Mouse (Mus musculus) liver, embryonic 15.5 days (tissue): ENCODE data around the gene Gna15. TPM values are rescaled to one million over a fixed set of nuclear protein-coding genes. Genes with fewer than 3 reads are reported as not detected.
A peak's percentile ranks its signal among the peaks of the same experiment; 100 is the strongest.

Experiments used
- ATAC-seq: fragments of 200-750 bp; cut with Nextera tagmentation; 2 replicates; pipeline ENCODE4 v1.8.0; 2017; ENCODE audit warnings: moderate number of reproducible peaks, mild to moderate bottlenecking, moderate library complexity; ENCODE audit not compliant: insufficient read depth
- H3K27ac ChIP-seq: fragments of 300-500 bp; sonication (generic); replicated peaks from 2 replicates; pipeline ENCODE4 v1.5.1; 2015; ENCODE audit warnings: mild to moderate bottlenecking, inconsistent platforms
- H3K27me3 ChIP-seq: fragments of 300-500 bp; sonication (generic); 2 replicates; pipeline ENCODE4 v1.6.1; 2015; ENCODE audit warnings: mild to moderate bottlenecking, inconsistent platforms
- H3K36me3 ChIP-seq: fragments of 300-500 bp; sonication (generic); replicated peaks from 2 replicates; pipeline ENCODE4 v1.6.1; 2015; ENCODE audit warnings: moderate library complexity, mild to moderate bottlenecking, inconsistent platforms
- H3K4me1 ChIP-seq: fragments of 300-500 bp; sonication (generic); replicated peaks from 2 replicates; pipeline ENCODE4 v1.6.1; 2015; ENCODE audit warnings: inconsistent platforms
- H3K4me2 ChIP-seq: fragments of 300-500 bp; sonication (generic); 2 replicates; pipeline ENCODE4 v1.6.1; 2015; ENCODE audit warnings: moderate library complexity, mild to moderate bottlenecking, inconsistent platforms
- H3K4me3 ChIP-seq: fragments of 300-500 bp; sonication (generic); replicated peaks from 2 replicates; pipeline ENCODE4 v1.5.1; 2015; ENCODE audit warnings: mild to moderate bottlenecking, inconsistent platforms
- H3K9ac ChIP-seq: fragments of 300-500 bp; sonication (generic); 2 replicates; pipeline ENCODE4 v1.6.1; 2015; ENCODE audit warnings: moderate library complexity, mild to moderate bottlenecking, inconsistent platforms
- H3K9me3 ChIP-seq: fragments of 300-500 bp; sonication (generic); replicated peaks from 2 replicates; pipeline ENCODE4 v1.6.1; 2016; ENCODE audit warnings: inconsistent platforms
- WGBS: fragments of 180-500 bp; shearing (Covaris S2); methylation state at CpG from one replicate; pipeline ENCODE4 v1.1.7; 2015; ENCODE audit warnings: mixed read lengths; ENCODE audit not compliant: insufficient replicate concordance; 5-methylcytosine and 5-hydroxymethylcytosine counted together
- polyA plus RNA-seq: library from polyadenylated mRNA; unstranded; fragments of >200 nt; fragmentation: Nextera tagmentation; extraction: Ambion mirVana; gene quantifications from 2 replicates; pipeline ENCODE4 v1.2.1, GENCODE M21; 2015

Gene Gna15
- polyA plus RNA-seq, 1 experiment from 2014 or later: 4.3 TPM

DNA sequence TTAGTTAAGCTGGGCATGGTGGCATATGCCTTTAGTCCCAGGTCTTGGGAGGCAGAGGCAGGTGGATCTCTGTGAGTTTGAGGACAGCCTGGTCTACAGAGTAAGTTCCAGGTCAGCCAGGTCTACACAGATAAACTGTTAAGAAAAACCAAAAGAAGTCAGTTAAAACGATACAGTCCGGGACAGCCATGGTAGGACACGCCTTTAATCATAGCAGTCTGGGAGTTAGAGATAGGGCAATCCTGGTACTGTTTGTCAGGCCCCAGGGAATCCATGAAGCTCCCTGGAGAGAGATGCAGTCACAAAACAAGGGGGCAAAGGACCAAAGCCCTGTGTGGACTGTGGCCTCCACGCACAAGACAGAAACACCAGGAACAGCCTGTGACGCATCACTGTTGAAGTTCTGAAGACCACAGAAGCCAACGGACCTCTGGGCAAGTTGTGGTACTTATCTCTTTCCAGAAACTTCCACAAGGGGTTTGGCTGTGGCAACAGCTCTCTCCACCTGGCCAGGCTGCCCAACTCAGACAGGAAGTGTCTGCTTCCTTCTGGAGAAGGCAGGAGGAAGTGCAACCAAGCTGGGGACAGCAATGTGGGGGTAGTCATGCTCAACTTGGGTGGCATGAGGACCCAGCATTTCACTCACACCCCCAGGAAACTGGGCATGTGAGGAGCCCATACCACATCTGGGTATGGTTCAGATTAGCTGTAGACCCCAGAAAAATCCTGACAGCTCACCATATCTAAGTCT is 4.6 kb downstream of the Gna15 start:
- 8% methylated on average over 6 of the region's 6 CpGs for WGBS
- H3K4me3 ChIP-seq: no peak overlapping the region
- H3K9me3 ChIP-seq: no peaks in the 10 kb centered on the region
- H3K27ac ChIP-seq: peak overlapping the region; percentile 58
- H3K36me3 ChIP-seq: peaks cover 3% of the 10 kb centered on the region; the same call in 1 of the 2 replicates
- ATAC-seq: peak; percentile 76
- H3K27me3 ChIP-seq: 0 out of 2 replicates have a peak, but pooled peaks cover 4% of the 10 kb centered on the region
- H3K4me1 ChIP-seq: peaks cover 55% of the 10 kb centered on the region
- H3K9ac ChIP-seq: no peak overlapping the region
- peak overlapping the region; percentile 24 for H3K4me2 ChIP-seq

DNA sequence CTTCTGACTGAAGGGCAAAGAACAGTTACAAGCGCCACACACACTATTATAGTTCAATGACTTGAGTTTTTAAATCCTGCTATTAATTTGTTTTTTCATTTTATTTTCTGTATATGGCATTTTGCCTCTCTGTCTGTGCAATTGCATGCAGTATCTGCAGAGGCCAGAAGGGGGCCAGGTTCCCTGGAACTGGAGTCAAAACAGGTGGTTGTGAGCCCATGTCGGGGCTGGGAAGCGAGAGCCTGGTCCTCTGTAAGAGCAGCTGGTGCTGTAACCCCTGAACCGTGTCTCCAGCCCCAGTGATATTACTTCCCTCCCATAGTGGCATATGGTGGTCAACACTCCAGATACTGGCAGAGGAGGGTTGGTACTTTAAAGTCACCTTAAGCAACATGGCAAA is 5.5 kb downstream of the Gna15 start:
- Histone ChIP-seq H3K4me1 (peaks cover 46% of the 10 kb centered on the region), H3K9ac (no peak overlapping the region), H3K27ac (0 out of 2 replicates have a peak overlapping the region, but pooled peaks have one; percentile 58), H3K9me3 (no peaks in the 10 kb centered on the region), H3K36me3 (peaks cover 11% of the 10 kb centered on the region), H3K27me3 (0 out of 2 replicates have a peak, but pooled peaks cover 4% of the 10 kb centered on the region), H3K4me3 (no peak overlapping the region), H3K4me2 (0 out of 2 replicates have a peak overlapping the region, but pooled peaks have one; percentile 24)
- WGBS: 17% methylated on average over 4 of the region's 4 CpGs
- no peak for ATAC-seq

DNA sequence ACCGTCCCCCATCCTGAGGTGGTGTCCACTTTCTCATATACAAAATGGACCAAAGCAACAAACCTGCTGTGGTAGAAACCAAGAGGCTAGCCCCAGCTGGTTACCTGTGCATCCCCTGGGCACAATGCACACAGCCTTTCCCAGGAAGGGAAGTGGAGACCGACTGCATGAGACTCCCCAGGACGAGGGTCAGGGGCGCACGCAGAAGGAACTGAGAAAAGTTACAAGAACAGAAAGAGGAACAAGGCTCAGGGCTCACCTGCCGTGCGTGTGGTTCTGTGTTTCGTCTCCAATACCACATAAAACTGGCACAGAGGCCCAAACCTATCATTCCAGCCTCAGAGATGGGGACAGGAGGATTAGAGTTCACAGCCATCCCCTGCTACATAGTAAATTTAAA is 6.8 kb downstream of the Gna15 start:
- no peak for ATAC-seq

DNA sequence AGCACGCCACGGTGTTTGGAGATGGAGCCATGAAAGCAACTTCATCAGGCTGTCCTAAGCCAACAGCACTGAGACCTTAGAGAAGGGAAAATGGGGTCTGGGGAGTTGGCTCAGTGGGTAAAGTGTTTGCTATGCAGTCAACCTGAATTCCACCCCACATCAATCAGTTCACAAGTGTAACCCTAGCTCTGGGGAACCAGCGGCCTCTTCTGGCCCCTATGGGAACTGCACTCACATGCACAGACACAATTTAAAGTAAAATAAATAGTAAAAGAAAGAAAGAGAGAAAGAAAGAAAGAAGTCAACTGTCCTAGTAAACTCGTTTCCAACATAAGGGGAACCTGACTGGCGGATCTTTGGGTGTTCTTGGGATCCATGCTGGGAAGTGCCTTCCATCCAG is 10.2 kb downstream of the Gna15 start:
- no peak for ATAC-seq
- Histone ChIP-seq H3K4me1 (peaks cover 19% of the 10 kb centered on the region), H3K27ac (no peak overlapping the region), H3K9me3 (no peaks in the 10 kb centered on the region), H3K36me3 (peaks cover 12% of the 10 kb centered on the region), H3K9ac (no peak overlapping the region), H3K4me2 (no peak overlapping the region), H3K4me3 (no peak overlapping the region), H3K27me3 (no peaks in the 10 kb centered on the region)
- WGBS: 74% methylated on average over 5 of the region's 5 CpGs

More for the DNA sequence above, 6.8 kb downstream of the Gna15 start:
- 0 out of 2 replicates have a peak, but pooled peaks cover 4% of the 10 kb centered on the region for H3K27me3 ChIP-seq
- peaks cover 38% of the 10 kb centered on the region for H3K4me1 ChIP-seq
- no peaks in the 10 kb centered on the region for H3K9me3 ChIP-seq
- 51% methylated on average over 8 of the region's 8 CpGs for WGBS
- H3K4me3 ChIP-seq: no peak overlapping the region
- peaks cover 12% of the 10 kb centered on the region for H3K36me3 ChIP-seq
- 0 out of 2 replicates have a peak overlapping the region, but pooled peaks have one; percentile 24 for H3K27ac ChIP-seq
- no peak overlapping the region for H3K4me2 ChIP-seq
- no peak overlapping the region for H3K9ac ChIP-seq

DNA sequence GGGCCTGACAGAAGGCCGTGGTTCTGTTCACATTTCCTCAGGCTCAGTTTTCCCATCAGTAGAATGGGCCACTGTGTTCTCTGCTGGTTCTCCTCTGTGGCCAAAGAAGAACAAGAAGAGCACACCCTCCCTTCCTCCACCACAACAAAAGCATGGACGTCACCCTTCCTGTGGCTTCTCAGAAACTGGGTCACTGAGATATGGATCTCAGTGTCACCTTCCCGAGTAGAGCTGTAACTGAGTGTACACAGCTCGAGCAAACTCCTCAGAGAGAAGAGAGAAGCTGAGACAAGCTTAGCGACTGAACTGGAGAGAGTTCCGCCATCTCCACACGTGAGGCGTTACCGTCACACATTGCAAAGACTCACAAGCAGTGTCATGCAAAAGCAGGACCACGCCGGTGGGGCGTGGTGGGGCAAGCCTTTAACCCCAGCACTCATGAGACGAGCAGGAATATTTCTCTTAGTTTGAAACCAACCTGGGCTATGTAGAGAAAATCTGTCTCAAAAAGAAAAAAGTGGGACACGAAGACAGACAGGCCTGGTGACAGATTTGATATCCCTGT is 13.7 kb downstream of the Gna15 start:
- H3K27ac ChIP-seq: no peak overlapping the region
- 59% methylated on average over 14 of the region's 14 CpGs for WGBS
- no peak overlapping the region for H3K9ac ChIP-seq
- no peaks in the 10 kb centered on the region for H3K9me3 ChIP-seq
- H3K4me1 ChIP-seq: 0 out of 2 replicates have a peak, but pooled peaks cover 8% of the 10 kb centered on the region
- no peaks in the 10 kb centered on the region for H3K27me3 ChIP-seq
- no peak for ATAC-seq
- no peak overlapping the region for H3K4me3 ChIP-seq
- peaks cover 14% of the 10 kb centered on the region for H3K36me3 ChIP-seq
- H3K4me2 ChIP-seq: no peak overlapping the region

DNA sequence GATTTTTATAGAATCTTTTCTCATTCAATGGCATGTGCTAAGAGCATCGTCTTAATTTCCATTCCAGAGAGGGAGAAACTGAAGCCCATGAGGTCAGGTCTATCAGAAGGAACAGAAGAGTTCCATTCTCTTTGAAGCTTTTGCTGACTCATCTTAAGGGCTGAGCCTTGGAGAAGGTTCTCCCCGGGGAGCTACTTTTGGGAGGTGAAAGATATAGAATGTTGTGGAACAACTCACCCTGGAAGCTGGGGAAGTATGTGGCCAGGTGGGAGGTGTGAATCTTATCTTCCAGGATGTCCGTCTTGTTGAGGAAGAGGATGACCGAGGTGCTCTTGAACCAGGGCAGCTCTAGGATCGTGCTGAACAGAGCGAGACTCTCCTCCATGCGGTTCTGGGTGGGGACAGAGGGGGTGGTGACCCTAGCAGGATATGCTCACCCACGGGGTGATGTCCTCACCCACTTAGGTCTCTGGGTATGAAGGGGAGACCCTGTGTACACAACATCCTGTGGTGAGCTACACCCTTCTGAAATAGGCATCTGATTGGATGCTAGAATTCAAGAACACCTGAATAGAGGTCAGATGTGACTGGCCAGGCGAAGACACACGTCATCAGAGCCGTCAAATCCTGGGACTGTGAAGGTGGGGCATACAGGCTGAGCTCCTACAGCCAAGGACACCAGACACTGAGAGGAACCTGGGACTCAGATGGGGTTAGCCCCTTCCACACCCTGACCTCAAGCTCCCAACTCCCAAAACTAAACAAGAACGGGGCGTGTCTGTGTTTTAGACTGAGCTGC is 16.1 kb downstream of the Gna15 start:
- Histone ChIP-seq H3K27me3 (peaks cover 7% of the 10 kb centered on the region; the same call in 1 of the 2 replicates), H3K4me1 (peaks cover 11% of the 10 kb centered on the region), H3K36me3 (0 out of 2 replicates have a peak, but pooled peaks cover 5% of the 10 kb centered on the region), H3K4me2 (no peak overlapping the region), H3K9ac (no peak overlapping the region), H3K9me3 (no peaks in the 10 kb centered on the region), H3K4me3 (no peak overlapping the region), H3K27ac (no peak overlapping the region)
- ATAC-seq: no peak
- 59% methylated on average over 13 of the region's 13 CpGs for WGBS

DNA sequence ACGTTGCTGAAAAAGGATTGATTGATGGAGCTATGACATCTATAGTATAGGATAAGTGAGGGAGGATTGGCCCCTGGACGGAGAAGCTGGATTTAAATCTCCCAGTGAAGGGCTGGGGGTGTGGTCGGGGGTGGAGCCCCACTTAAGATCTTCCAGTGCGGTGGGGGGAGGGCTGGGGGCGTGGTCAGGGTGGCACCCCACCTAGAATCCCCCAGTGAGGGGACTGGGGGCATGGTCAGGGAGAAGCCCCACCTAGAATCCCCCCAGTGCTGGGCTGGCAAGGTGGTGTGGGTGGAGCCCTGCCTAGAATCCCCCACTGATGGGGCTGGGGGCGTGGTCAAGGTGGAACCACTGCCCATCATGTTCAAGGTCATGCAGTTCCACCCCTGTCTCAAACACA is 16.9 kb downstream of the Gna15 start:
- H3K4me2 ChIP-seq: no peak overlapping the region
- no peak for ATAC-seq
- peaks cover 19% of the 10 kb centered on the region for H3K4me1 ChIP-seq
- H3K4me3 ChIP-seq: no peak overlapping the region
- H3K9ac ChIP-seq: no peak overlapping the region
- no peaks in the 10 kb centered on the region for H3K9me3 ChIP-seq
- H3K27ac ChIP-seq: no peak overlapping the region
- 48% methylated on average over 6 of the region's 6 CpGs for WGBS
- H3K27me3 ChIP-seq: peaks cover 7% of the 10 kb centered on the region; the same call in 1 of the 2 replicates
- 0 out of 2 replicates have a peak, but pooled peaks cover 5% of the 10 kb centered on the region for H3K36me3 ChIP-seq

DNA sequence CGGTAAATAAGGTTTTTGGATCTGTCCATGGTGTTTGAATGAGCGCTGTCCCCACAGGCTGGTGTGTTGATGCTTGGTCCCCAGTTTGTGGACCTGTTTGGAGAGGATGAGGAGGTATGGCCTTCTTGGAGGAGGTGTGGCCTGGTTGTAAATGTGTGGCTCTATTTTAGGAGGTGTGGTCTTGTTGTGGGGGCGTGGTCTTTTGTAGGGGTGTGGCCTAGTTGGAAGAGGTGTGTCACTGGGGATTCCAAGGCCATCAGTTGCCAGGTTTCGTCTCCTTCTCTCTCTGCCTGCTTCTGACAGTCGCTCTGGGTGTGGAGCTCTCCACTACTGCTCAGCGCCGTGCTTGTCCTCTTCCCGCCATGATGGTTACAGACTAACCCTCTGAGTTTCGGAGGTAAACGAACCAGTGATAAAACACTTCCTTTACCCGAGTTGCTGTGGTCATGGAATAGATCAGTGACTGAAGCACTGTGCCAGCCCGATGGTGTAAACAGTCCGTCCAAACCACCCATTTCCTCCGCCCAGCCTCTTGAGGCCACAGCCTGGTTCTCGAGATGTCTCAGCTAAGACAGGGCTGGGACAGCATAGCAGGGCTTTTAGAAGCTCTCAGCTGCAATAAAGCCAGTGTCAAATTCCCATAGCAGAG is 18.9 kb downstream of the Gna15 start:
- H3K27me3 ChIP-seq: peaks cover 7% of the 10 kb centered on the region; the same call in 1 of the 2 replicates
- WGBS: 68% methylated on average over 15 of the region's 15 CpGs
- 0 out of 2 replicates have a peak, but pooled peaks cover 5% of the 10 kb centered on the region for H3K36me3 ChIP-seq
- H3K9me3 ChIP-seq: no peaks in the 10 kb centered on the region
- no peak overlapping the region for H3K9ac ChIP-seq
- peaks cover 22% of the 10 kb centered on the region for H3K4me1 ChIP-seq
- ATAC-seq: no peak
- H3K4me3 ChIP-seq: no peak overlapping the region
- no peak overlapping the region for H3K4me2 ChIP-seq
- no peak overlapping the region for H3K27ac ChIP-seq

DNA sequence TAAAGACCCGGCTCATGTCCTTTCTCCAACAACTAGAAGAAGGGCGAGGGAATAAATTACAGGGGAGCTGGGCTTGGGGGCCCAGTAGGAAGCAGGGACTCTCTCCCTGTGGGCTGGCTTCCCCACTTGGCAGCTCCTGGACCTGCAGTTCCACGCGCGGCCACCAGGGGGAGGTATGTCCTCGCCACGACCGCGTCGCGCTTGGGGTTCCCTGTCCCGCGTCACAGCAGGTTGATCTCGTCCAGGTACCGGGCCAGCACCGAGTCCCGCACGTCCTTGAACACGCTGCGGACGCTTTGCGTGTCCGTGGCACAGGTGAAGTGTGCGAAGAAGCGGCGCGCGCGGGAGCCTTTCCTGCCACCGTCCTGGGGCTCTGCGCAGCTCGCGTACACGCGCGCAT is 21.4 kb downstream of the Gna15 start:
- 11% methylated on average over 36 of the region's 36 CpGs for WGBS
- H3K4me1 ChIP-seq: peaks cover 42% of the 10 kb centered on the region
- H3K36me3 ChIP-seq: 0 out of 2 replicates have a peak, but pooled peaks cover 5% of the 10 kb centered on the region
- H3K9me3 ChIP-seq: no peaks in the 10 kb centered on the region
- H3K27me3 ChIP-seq: peaks cover 7% of the 10 kb centered on the region; the same call in 1 of the 2 replicates
- peak overlapping the region; percentile 30; the same call in 1 of the 2 replicates for H3K9ac ChIP-seq
- H3K4me3 ChIP-seq: peak overlapping the region; percentile 40
- H3K4me2 ChIP-seq: peak overlapping the region; percentile 73
- peak; percentile 14; the same call in 1 of the 2 replicates for ATAC-seq
- no peak overlapping the region for H3K27ac ChIP-seq

DNA sequence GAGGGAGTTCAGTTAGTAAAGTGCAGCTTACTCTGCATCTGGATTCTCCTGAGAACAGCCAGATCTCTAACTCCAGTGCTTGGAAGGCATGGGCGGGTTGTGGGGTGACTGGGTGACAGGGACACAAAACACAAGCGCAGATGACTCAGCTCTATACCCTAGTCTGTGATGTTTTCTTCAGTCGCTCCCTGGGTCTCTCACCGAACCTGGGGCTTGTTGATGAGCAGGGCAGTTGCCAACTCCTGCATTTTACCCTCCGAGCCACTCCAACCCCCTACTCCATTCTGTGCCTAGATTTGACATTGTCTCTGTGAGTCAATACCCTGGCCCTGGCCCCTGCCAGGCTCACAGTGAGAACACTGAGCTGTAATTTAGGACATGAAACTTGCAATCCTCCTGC is 22.2 kb downstream of the Gna15 start:
- Histone ChIP-seq H3K4me1 (peaks cover 45% of the 10 kb centered on the region), H3K36me3 (0 out of 2 replicates have a peak, but pooled peaks cover 5% of the 10 kb centered on the region), H3K9ac (no peak overlapping the region), H3K9me3 (no peaks in the 10 kb centered on the region), H3K4me2 (no peak overlapping the region), H3K27me3 (peaks cover 7% of the 10 kb centered on the region; the same call in 1 of the 2 replicates), H3K27ac (no peak overlapping the region), H3K4me3 (no peak overlapping the region)
- WGBS: 72% methylated on average over 5 of the region's 5 CpGs
- ATAC-seq: no peak
